Mouse (Mus musculus): Measurements from ENCODE around the gene Lrrtm3.

The Lrrtm3 gene

DNA sequence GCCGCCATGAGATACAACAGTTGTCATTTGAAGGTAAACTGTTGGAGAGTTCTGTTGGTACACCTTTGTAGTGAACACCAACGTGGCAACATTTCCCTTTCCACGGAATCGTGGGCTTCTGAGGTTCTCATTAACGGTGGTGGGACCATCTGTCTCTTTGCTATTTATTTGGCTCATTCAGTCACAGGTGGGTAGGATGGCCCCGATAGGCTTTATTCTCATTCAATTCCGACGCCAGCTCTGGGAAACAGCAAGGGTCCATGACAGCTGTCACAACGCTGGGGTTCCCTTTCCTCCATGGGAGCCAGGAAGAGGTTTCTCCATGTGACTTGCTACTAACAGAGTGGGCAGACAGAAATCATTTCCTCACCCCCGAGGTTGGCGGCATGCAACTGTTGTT, 48.2 kb downstream of the Lrrtm3 start:
- DNase-seq (ENCODE audit: low spot score in 2 of 2), result no peak

DNA sequence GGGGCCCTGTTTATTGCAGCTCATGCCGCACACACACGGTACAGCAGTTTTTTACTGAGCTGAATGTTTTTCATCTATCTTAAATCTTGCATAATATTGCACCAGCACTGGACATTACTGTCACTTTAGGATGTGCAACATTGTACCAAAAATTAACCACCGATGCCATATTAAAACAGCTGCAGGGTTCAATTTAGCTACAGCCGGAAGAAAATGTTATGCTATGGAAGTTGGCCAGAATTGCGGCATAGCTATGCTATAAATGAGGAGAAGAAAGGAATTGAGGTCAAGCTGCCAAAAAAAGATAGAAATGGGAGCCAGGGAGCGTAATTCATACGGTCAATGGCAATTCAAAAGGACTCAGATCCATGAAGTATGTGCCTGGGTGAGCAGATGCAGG, 48.9 kb downstream of the Lrrtm3 start:
- DNase-seq (ENCODE audit: low spot score in 2 of 2), result no peak

DNA sequence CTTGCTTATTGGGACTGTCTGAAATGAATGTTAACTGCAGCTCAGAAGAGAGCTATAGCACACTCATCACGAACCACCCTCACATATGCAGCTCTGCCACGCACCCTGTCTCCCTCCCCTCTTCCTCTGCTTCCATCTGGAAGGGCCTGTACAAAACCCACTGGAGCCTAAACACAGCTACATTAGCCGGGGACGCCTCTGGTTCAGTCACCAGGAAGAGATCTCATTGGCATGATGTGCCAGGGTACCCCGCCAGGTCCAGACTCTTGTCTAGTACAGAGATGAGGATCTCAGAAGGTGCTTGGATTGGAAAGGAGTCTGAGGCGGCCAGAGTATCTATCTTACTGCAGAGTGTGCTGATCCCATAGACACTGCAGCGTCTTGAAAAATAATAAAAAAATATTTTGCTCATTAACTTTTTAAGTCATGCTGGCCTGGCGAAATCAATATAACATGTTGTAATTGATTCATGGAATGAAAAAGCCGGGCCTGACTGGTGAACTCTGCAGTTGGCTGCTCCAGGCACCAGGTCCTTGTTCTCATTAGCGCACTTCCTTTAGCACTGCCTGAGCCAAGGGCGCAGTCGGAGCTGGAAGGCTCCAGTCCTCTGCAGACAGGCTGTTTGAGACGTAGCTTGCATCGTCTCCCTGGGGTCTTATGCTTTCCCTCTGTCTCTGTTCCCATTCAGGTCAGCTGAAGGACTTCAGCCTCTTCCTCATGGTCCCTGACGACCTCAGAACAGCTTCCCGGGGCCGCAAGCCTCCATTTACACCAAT, 50.1 kb downstream of the Lrrtm3 start:
- DNase-seq (ENCODE audit: low spot score in 2 of 2), result no peak

DNA sequence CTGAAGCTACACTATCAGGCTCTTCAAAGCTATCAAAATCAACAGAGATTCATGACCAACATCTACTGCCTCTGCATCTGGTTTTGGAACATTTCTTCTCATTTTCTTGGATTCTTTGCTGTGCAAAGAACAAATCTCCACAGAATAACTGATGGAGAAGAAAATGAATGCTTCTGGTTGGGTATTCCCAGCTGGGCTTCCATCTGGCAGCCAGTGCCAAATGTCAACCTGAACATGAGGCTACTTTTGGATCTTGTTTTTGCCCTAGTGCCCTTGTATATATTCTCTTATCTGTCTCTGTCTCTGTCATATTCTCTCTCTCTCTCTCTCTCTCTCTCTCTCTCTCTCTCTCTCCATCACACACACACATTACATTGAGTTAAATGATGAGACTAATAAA, 59.2 kb downstream of the Lrrtm3 start:
- no peak for DNase-seq (ENCODE audit: low spot score in 2 of 2)

DNA sequence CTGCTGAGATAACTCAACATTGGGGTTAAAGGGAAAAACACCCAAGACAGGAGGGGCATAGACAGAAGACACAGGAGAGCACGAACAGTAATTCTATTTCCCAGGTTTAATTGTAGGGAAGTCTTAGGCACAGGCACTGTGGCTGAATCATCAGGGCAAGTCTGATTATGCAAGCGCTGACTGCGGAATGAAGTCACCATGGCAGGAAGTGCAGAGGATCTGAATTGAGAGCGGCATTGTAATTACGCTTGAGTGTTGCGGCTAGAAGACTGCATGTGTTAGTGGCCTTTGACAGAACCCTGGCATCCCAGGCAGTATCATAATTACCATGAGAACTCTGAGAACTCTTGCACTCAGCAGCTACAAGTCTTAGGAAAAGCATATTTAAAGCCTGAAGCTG, 66.7 kb downstream of the Lrrtm3 start:
- no peak for DNase-seq (ENCODE audit: low spot score in 2 of 2)

DNA sequence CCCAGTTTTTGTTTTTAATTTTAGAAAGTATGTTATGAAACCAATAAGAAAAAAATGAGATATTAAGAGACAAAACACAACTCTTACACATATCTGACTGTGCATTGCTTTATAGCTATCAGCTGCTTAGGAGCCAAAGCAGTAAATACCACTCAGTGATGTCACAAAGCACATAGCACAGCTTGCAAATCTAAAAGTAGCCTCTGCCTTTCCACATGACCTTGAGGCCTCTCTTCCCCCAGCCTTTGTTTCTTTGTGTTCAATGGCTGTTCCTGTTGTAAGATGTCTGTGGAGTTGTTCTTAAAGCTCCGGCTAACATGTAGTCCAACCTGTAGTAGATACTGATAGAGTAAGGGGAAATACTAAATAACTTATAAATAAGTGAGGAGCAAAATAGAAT, 69.7 kb downstream of the Lrrtm3 start:
- no peak for DNase-seq (ENCODE audit: low spot score in 2 of 2)

DNA sequence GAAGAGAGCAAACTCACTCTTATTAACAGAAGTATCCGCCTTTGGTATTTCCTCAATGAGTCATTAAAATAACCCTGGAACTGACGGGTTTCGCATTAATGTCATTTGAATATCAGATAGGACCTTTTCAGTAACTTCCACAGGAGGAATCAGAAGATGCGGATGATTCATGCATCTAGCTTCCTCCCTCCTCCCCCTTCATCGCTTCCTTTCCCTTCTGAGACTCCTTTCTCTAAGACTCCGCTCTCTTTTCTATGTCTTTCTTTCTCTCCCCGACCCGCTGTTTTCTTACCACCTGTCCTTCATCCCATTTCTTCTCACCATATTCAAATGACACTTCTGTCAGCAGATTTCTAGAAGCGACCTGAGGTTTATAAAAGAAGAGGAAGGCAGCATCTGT, 88.1 kb downstream of the Lrrtm3 start:
- DNase-seq (ENCODE audit: low spot score in 2 of 2), result no peak

DNA sequence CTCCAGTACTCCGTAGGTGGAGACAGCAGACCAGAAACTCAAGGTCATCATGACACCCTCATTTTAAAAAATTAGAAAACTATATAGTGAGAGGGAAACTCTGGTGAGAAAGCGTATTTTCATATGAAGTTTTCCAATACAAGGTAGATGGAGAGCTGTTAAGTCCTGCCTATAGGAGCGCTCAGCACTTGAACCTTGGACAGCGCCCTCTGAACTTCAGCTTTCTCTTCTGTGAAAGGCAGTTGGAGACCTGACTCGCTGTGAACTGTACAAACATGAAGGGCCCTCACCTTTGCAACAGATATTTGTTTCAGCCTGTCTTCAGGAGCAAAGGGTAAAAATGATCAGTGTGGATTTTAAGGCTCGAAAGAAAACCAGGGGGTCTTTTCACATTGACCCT, 88.5 kb downstream of the Lrrtm3 start:
- DNase-seq (ENCODE audit: low spot score in 2 of 2), result no peak

DNA sequence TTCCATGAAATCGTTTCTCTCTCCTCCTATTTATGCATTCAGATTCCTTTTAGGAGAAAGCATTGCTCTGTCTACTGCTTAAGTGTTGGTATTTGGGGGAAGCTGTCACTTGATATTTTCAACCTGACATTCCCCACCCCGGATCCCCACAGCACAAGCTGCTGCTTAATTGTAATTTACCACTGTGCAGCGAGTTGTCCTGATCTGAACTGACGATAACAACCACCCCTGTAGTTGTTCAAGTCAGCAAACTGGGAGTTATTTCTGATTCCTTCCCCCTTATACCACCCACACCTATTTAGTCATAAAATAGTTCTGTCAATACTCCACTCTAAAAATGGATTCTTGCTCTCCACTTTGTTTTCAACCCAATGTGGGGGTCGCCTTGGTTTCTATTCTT, 95.8 kb downstream of the Lrrtm3 start:
- DNase-seq (ENCODE audit: low spot score in 2 of 2), result no peak

DNA sequence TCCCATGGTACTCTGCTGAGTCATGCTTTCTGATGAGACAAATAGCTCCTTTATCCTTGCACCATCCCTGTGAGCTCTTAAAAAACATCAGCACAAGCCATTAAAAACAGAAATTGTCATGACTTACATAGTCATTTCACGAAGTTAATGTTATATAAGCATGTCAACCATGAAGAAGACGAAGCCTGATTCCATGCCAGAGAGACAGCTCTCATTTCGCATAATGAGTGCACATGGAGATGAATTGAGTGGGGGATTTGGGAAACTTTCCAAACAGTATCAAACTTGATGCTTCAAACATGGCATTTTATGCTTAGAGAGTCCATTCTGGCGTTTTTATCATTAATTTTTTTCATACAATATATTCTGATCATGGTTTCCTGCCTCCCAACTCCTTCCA, 104.5 kb downstream of the Lrrtm3 start:
- no peak for DNase-seq (ENCODE audit: low spot score in 2 of 2)

DNA sequence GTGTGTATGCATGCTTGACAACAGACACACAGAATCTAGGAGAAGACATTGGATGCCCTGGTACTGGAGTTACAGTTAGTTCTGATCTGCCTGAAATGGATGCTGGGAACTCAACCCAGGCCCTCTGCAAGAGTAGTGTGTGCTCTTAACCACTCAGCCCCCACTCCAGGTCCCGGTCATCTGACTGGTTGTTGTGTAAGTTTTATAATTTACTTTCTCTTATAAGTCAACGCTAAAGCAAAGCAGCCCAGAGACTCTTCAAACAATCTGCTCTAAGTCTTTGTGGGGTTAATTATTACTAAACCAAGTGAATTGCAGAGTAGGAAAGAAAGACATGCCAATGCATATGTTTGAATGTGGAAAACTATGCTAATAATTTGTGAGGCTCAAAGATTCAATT, 110.7 kb downstream of the Lrrtm3 start:
- no peak for DNase-seq (ENCODE audit: low spot score in 2 of 2)

DNA sequence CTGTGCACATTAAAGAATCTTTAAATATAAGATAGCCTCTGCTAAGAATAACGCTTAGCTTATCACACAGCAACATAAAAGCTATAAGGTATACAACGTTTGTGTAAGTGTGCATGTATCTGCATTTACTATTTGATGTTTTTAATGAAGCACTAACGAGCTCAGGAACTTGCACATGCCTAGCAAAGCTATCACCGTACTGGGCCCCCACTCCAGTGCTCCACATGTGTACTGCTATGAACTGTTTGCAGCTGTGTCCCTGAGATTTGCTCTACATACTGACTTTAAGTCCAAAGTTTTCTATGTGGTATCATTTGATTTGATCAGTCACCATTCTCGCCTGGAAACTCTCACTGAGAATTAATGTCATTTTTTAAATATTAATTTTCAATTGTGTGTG, 111.1 kb downstream of the Lrrtm3 start:
- DNase-seq (ENCODE audit: low spot score in 2 of 2), result no peak

DNA sequence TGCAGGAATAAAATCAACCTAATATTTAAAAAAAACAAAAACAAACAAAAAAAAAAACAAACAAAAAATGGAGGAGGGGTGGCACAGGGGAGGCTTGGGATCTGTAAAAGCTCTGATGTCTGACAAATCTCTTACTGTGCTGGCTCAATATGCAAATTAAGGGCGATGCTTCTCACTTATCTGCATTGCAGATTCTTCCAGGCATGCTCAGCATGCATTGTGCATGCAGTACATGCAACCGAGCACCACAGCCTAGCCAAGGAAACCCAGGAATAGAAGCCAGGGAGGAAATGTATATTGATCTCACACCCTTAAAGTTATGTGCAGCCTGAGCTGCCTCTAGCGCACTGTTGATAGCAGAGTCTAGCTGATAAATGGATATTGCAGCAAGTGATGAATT, 111.5 kb downstream of the Lrrtm3 start:
- no peak for DNase-seq (ENCODE audit: low spot score in 2 of 2)

DNA sequence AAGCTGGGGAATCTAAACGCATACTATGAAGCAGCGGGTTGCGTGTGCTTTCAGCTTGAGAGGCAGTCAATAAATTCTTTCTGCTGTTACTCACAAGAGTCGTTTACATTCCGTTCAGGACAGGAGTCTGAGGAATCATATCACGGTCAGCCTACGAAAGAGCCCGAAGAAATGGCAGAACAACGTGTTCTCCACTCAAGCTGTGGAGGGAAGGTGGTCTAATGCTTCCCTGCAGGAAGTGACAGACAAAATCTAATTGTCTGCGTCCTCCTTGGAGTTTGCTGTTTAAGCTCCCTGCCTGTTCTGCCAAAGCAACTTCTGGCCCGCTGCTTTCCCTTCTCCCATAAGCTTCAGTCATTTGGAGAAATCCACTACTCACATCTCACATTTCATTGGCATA, 112.0 kb downstream of the Lrrtm3 start:
- no peak for DNase-seq (ENCODE audit: low spot score in 2 of 2)

DNA sequence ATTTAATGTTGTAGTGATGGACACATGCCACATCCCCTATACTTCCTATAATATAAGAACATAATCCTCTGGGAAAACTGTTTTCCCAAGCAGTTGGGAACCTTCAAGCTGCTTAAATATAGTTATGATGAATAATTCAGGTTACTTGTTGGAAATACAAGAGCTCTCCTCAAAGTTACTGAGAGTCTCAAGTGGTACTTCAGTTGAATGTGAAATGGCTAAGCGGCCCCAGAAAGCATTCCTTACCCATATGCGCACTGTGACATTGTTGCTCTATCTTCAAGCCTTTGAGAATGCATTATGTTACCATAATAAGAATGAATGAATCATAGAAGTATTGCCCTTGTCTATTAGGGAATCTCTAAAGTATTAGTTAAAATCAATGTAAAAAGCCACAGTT, 117.8 kb downstream of the Lrrtm3 start:
- DNase-seq (ENCODE audit: low spot score in 2 of 2), result no peak

DNA sequence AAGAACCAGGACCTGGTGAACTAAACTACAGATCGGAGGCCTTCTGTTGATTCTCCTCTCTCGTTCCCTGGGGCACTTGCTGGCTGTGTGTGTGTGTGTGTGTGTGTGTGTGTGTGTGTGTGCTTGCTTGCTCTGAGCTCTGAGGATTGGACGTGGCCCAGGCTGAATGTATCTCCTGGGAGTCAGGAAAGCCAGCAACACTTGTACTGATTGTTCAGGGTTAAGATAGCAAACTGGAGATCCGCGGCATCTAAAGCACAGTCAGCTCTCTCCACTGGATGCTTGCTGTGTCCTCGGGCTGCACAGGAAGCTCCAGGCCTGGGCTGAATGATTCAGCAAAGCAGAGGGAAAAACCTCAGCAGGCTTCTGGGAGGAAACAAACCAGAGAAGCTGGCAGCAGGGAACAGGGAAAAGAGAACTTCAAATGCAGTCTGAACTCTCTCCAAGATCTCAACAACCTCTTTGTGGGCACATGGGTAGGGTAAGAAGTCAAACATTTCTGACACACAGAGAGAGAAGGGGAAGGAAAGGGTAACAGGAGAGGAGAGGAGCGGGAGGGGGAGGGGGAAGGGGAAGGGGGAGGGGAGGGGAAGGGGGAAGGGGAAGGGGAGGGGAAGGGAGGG, 135.7 kb downstream of the Lrrtm3 start:
- no peak for DNase-seq (ENCODE audit: low spot score in 2 of 2)

DNA sequence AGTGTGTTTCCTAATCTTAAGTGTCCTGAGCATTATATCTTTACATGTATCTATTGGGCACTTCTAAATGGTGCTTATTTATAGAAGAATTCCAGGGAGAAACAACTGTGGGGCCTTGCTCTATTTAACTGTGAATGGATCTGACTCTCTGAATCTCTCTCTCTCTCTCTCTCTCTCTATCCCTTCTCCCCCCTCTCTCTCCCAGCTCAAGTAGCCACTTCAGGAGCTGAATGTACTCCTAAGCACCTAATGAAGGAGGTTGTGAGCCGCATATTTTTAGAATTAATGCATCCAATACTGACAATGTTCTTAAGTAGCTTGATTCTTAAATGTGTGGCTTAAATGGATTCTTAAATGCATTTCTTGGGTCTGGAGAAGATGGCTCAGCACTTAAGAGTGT, 138.6 kb downstream of the Lrrtm3 start:
- no peak for DNase-seq (ENCODE audit: low spot score in 2 of 2)

DNA sequence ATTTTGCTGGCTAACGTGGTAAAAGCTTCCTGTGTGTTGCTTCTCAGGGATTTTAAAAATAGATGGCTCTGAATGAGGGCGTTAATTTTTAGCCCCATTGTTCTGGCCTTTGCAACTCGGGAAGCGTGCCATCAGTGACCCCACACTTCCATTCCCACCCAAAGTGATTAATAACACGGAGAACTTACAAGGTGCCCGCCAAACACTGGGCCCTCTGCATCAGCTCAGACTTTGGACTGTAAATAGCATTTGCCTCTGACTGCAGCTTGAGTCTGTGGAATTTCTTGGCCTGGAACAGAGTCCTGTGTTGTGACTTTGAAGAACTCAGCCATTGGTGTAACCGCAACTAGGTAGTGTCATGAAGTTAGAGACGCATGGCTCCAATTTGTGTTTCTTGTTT, 139.2 kb downstream of the Lrrtm3 start:
- DNase-seq (ENCODE audit: low spot score in 2 of 2), result no peak

DNA sequence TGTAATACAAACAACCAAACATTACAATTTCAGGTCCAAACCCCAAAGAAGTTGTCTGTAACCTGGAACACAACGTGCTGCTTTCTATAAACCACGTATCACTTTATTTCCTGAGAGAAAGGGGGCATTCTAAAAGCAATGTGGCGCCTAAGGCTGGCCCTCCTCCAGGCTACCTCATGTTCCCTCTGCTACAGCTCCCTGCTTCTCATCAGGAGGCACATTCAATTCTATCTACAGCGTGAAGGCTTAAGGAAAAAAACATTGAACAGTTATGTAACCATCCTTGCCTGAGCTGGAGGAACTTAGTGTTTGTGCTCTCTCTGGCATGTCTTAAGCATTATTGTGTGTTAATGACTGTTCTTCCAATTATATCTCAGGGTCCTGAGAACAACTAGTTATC, 142.8 kb downstream of the Lrrtm3 start:
- DNase-seq (ENCODE audit: low spot score in 2 of 2), result no peak

DNA sequence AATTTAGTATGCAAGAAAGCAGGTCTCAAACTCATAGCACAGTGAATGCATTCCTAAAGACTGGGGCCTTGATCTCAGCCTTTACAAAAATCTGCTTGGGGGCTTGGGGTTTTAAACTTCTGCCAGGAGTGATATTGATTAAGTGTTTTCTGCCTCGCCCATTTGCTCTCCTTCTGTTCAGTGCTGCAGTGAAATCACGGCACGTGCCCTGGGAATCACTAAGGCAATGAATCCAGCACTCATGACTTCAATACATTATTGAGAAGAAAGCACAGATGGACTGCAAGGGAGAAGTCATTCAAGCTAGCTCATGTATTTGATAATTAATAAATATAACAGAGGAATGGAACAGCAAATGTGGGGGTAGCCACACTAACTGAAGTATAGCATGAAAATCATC, 144.5 kb downstream of the Lrrtm3 start:
- no peak for DNase-seq (ENCODE audit: low spot score in 2 of 2)

DNA sequence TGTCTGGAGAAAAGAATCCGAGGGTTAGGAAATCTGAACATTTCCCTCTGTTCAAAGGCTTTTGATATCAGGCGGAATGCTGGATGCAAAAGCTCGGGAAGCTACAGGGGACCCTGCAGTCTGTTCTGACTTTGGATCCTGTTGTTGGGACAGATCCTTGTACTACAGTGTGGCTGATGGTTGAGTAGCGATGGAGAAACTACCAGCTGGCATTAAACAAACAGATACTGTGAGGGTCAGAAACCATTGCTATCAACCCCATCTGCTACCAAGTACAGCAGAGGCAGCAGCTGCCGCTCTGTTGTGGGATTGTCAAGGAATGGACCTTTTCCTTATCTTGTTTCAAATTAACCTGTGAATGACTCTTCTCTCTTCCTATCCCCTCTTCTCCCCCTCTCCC, 156.1 kb downstream of the Lrrtm3 start:
- no peak for DNase-seq (ENCODE audit: low spot score in 2 of 2)

DNA sequence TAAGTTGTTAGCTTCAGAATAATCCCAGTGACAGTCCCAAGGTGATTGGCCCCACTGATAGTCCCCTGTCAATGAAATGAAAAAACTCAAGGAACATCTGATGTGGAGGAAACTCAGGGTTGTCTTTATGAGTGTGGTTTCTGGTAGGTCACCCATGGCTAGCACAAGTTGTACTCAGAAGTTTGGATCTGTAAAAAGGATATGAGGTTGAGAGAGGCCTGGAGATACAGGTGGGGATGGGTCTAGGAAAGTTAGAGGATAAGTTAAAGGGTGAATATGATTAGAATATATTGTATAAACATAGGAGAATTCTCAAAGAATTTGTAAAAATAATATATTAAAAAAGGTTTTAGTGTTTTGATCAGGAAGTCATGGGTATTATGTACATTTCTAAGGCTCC, 162.7 kb downstream of the Lrrtm3 start, which contains the start of gene Gm10118:
TSS of gene Gm10118 (minus strand) at position 101 of the 400 bp plus-strand sequence.
- no peak for DNase-seq (ENCODE audit: low spot score in 2 of 2)

DNA sequence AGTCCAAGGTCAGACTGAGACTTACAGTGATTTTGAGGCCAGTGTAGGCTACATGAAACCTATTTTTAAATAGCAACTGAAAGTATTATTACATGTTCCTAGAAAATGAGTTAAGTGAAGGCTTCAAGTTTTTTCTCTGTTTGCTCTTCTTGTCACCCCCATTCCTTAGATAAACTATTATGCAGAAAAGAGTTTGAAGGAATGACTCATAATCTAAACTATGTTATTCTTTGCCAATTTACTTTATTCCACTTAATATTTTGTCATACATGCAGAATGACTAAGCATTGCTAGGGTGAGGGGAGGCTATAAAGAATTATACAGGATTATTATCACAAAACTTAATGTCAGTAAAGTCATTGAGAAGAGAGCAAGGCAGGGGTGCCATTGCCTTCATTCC, 181.2 kb downstream of the Lrrtm3 start:
- no peak for DNase-seq (ENCODE audit: low spot score in 2 of 2)

DNA sequence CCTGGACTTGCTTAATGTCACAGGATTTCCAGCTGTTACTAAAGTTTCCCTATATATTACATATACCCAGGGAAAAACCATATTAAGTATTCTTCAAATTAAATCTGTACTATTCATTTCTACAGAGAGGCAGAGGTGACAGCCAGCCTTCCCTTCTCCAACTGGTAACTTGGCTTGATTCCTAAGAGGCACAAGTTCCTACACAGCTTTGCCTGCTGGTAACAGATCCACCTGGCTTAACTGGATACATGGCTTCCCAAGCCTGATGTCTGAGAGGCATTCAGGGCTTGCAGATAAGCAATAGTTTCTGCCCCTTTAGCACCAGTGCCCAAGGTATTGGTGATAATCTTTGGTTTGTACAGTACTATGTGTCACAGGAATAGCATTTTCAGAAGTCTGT, 190.2 kb downstream of the Lrrtm3 start:
- no peak for DNase-seq (ENCODE audit: low spot score in 2 of 2)
